Mouse (Mus musculus) cerebellum, postnatal 4 days (tissue): ENCODE results near the gene Ccz1.
A peak's percentile ranks its signal among the peaks of the same experiment; 100 is the strongest.

Experiments used
- DNase-seq, 2 experiments: peaks; one replicate each; pipeline ENCODE4 v3.0.0; 2022; ENCODE audit warnings: low spot score in 2 of 2, mixed read lengths in 1 of 2

The Ccz1 gene

GRCm38 (mm10) chr5:143994632-143995365 lies 19.9 kb downstream of the Ccz1 start:
- no peak for DNase-seq

- no peak for DNase-seq
Measured at GRCm38 (mm10) chr5:143993849-143994248, 20.8 kb downstream of the Ccz1 start.

GRCm38 (mm10) chr5:143993260-143993659 lies 21.4 kb downstream of the Ccz1 start:
- no peak for DNase-seq

- no peak for DNase-seq
Measured at GRCm38 (mm10) chr5:143992661-143993060, 22.0 kb downstream of the Ccz1 start.

- no peak for DNase-seq
Measured at GRCm38 (mm10) chr5:143990086-143990485, 24.6 kb downstream of the Ccz1 start.

GRCm38 (mm10) chr5:143989046-143989445 lies 25.6 kb downstream of the Ccz1 start:
- no peak for DNase-seq

GRCm38 (mm10) chr5:143987596-143987995 lies 27.1 kb downstream of the Ccz1 start:
- no peak for DNase-seq

GRCm38 (mm10) chr5:143985381-143985780 lies 29.3 kb downstream of the Ccz1 start:
- DNase-seq: no peak

- no peak for DNase-seq
Measured at GRCm38 (mm10) chr5:143982361-143982760, 32.3 kb downstream of the Ccz1 start.

GRCm38 (mm10) chr5:143980858-143981257 lies 33.8 kb downstream of the Ccz1 start:
- DNase-seq: no peak

GRCm38 (mm10) chr5:143976726-143977431 lies 37.8 kb downstream of the Ccz1 start:
- no peak for DNase-seq

GRCm38 (mm10) chr5:143976232-143976631 lies 38.4 kb downstream of the Ccz1 start:
- DNase-seq: no peak

GRCm38 (mm10) chr5:143975631-143975933 lies 39.1 kb downstream of the Ccz1 start:
- DNase-seq: no peak

GRCm38 (mm10) chr5:143974931-143975630 lies 39.6 kb downstream of the Ccz1 start:
- peak in 1 of 2 experiments; percentile 56 for DNase-seq

- no peak for DNase-seq
Measured at GRCm38 (mm10) chr5:143972628-143973027, 42.0 kb downstream of the Ccz1 start.

- no peak for DNase-seq
Measured at GRCm38 (mm10) chr5:143966671-143967070, 48.0 kb downstream of the Ccz1 start.

- no peak for DNase-seq
Measured at GRCm38 (mm10) chr5:143965586-143966345, 48.9 kb downstream of the Ccz1 start.

GRCm38 (mm10) chr5:143961176-143961575 lies 53.5 kb downstream of the Ccz1 start:
- no peak for DNase-seq

- no peak for DNase-seq
Measured at GRCm38 (mm10) chr5:143959551-143959950, 55.1 kb downstream of the Ccz1 start.

- no peak for DNase-seq
Measured at GRCm38 (mm10) chr5:143957101-143957500, 57.6 kb downstream of the Ccz1 start.

GRCm38 (mm10) chr5:143950016-143950415 lies 64.7 kb downstream of the Ccz1 start:
- no peak for DNase-seq

GRCm38 (mm10) chr5:143948361-143948760 lies 66.3 kb downstream of the Ccz1 start:
- no peak for DNase-seq
